Mouse (Mus musculus) intestine, postnatal 0 days (tissue): Measurements from ENCODE around the gene Pofut2. TPM values are rescaled to one million over a fixed set of nuclear protein-coding genes. Genes with fewer than 3 reads are reported as not detected.

ENCODE experiments used
- ATAC-seq: fragments of 200-750 bp; cut with Nextera tagmentation; 2 replicates; pipeline ENCODE4 v1.8.0; 2017; ENCODE audit warnings: mild to moderate bottlenecking, moderate TSS enrichment, moderate library complexity
- H3K27ac ChIP-seq: fragments of 300-500 bp; sonication (generic); 2 replicates; pipeline ENCODE4 v1.5.1; 2014; ENCODE audit warnings: mild to moderate bottlenecking, low read depth, low read length, moderate library complexity
- H3K27me3 ChIP-seq: fragments of 300-500 bp; sonication (generic); replicated peaks from 2 replicates; pipeline ENCODE4 v1.6.1; 2014; ENCODE audit warnings: low read length, mixed read lengths; ENCODE audit not compliant: control insufficient read depth, insufficient read depth
- H3K36me3 ChIP-seq: fragments of 300-500 bp; sonication (generic); 2 replicates; pipeline ENCODE4 v1.6.1; 2014; ENCODE audit warnings: mild to moderate bottlenecking, moderate library complexity; ENCODE audit not compliant: control insufficient read depth, insufficient read depth
- H3K4me1 ChIP-seq: fragments of 300-500 bp; sonication (generic); replicated peaks from 2 replicates; pipeline ENCODE4 v1.6.1; 2014; ENCODE audit warnings: antibody characterized with exemption, low read length, mixed read lengths; ENCODE audit not compliant: control insufficient read depth, insufficient read depth
- H3K4me2 ChIP-seq: fragments of 300-500 bp; sonication (generic); replicated peaks from 2 replicates; pipeline ENCODE4 v1.6.1; 2014; ENCODE audit warnings: low read depth, mild to moderate bottlenecking, moderate library complexity
- H3K4me3 ChIP-seq: fragments of 300-500 bp; sonication (generic); 2 replicates; pipeline ENCODE4 v1.5.1; 2014; ENCODE audit warnings: low read depth, low read length
- H3K9ac ChIP-seq: fragments of 300-500 bp; sonication (generic); 2 replicates; pipeline ENCODE4 v1.6.1; 2014; ENCODE audit warnings: mild to moderate bottlenecking, low read depth, low read length
- H3K9me3 ChIP-seq: fragments of 300-500 bp; sonication (generic); 2 replicates; pipeline ENCODE4 v1.6.1; 2016; ENCODE audit warnings: mixed run types; ENCODE audit not compliant: control insufficient read depth
- CTCF ChIP-seq: sonication (generic); IDR thresholded peaks from 2 replicates; pipeline ENCODE4 v1.5.1; 2016; ENCODE audit warnings: low read depth, mild to moderate bottlenecking, control low read depth, antibody characterized with exemption, moderate library complexity
- WGBS: fragments of 180-500 bp; shearing (Covaris S2); extraction: QIAGEN DNeasy Blood & Tissue Kit; methylation state at CpG from one replicate; pipeline ENCODE4 v1.1.7; 2014; 5-methylcytosine and 5-hydroxymethylcytosine counted together
- polyA plus RNA-seq: library from polyadenylated mRNA; unstranded; fragments of >200 nt; fragmentation: Nextera tagmentation; extraction: Ambion mirVana; gene quantifications from 2 replicates; pipeline ENCODE4 v1.2.1, GENCODE M21; 2015

The Pofut2 gene
- polyA plus RNA-seq, 1 experiment from 2014 or later = 40.4 TPM

- H3K27ac ChIP-seq = no peak overlapping the region
- H3K4me2 ChIP-seq = no peak overlapping the region; the same call in 1 of the 2 replicates
- no peak for TF ChIP-seq CTCF
- H3K4me1 ChIP-seq = no peaks in the 10 kb centered on the region
- H3K9ac ChIP-seq = no peak overlapping the region
- no peak overlapping the region for H3K4me3 ChIP-seq
- WGBS = 25% methylated on average over 5 of the region's 5 CpGs
- H3K9me3 ChIP-seq = no peaks in the 10 kb centered on the region
- ATAC-seq = no peak
- H3K27me3 ChIP-seq = no peaks in the 10 kb centered on the region
- H3K36me3 ChIP-seq = no peaks in the 10 kb centered on the region
These were observed 29.7 kb downstream of the Pofut2 start for GRCm38 (mm10) chr10:77288639-77289195.

- WGBS = 89% methylated on average over 8 of the region's 8 CpGs
- no peak overlapping the region for H3K4me2 ChIP-seq
- H3K27ac ChIP-seq = no peak overlapping the region
- H3K4me3 ChIP-seq = no peak overlapping the region
- no peaks in the 10 kb centered on the region for H3K9me3 ChIP-seq
- no peaks in the 10 kb centered on the region for H3K36me3 ChIP-seq
- no peaks in the 10 kb centered on the region for H3K4me1 ChIP-seq
- no peak for TF ChIP-seq CTCF
- H3K9ac ChIP-seq = no peak overlapping the region
- no peak for ATAC-seq
- no peaks in the 10 kb centered on the region for H3K27me3 ChIP-seq
These were observed 30.5 kb downstream of the Pofut2 start for GRCm38 (mm10) chr10:77289559-77289958.

GRCm38 (mm10) chr10:77290624-77291366, 31.8 kb downstream of the Pofut2 start:
- Histone ChIP-seq H3K4me1 (no peaks in the 10 kb centered on the region), H3K27ac (no peak overlapping the region), H3K4me2 (no peak overlapping the region), H3K27me3 (no peaks in the 10 kb centered on the region), H3K9me3 (no peaks in the 10 kb centered on the region), H3K9ac (no peak overlapping the region), H3K4me3 (no peak overlapping the region), H3K36me3 (no peaks in the 10 kb centered on the region)
- no peak for ATAC-seq
- TF ChIP-seq CTCF = no peak
- 78% methylated on average over 17 of the region's 17 CpGs for WGBS

DNA sequence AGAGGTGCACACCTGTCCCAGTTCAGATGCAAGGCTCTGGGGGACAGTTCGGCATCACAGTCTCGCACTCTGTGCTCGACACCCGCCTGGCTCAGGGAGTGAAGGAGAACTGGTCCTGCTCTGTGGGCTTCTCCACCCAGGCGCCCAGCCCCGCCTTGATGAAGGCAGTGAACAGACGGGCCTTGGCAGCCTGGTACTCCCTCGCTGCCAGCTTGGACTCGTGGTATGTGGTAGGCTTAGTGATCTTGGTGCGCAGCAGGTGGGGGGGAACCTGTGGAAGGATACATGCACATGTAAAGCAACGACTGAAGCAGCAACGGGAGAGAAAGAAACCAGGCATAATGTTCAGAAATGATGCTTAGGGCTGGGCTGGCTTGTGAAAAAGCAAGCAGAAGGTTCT, 35.7 kb downstream of the Pofut2 start:
- no peak overlapping the region for H3K27ac ChIP-seq
- no peak overlapping the region for H3K4me3 ChIP-seq
- H3K4me2 ChIP-seq = no peak overlapping the region
- no peaks in the 10 kb centered on the region for H3K4me1 ChIP-seq
- no peaks in the 10 kb centered on the region for H3K27me3 ChIP-seq
- no peak for TF ChIP-seq CTCF
- WGBS = 86% methylated on average over 12 of the region's 12 CpGs
- H3K9ac ChIP-seq = no peak overlapping the region
- no peaks in the 10 kb centered on the region for H3K36me3 ChIP-seq
- no peaks in the 10 kb centered on the region for H3K9me3 ChIP-seq
- no peak for ATAC-seq

- Histone ChIP-seq H3K4me3 (no peak overlapping the region), H3K4me2 (no peak overlapping the region), H3K4me1 (no peaks in the 10 kb centered on the region), H3K27ac (no peak overlapping the region), H3K36me3 (no peaks in the 10 kb centered on the region), H3K27me3 (no peaks in the 10 kb centered on the region), H3K9ac (no peak overlapping the region), H3K9me3 (no peaks in the 10 kb centered on the region)
- no peak for TF ChIP-seq CTCF
- ATAC-seq = no peak
- WGBS = 73% methylated on average over 8 of the region's 8 CpGs
These were observed 39.6 kb downstream of the Pofut2 start for GRCm38 (mm10) chr10:77298621-77299020.

GRCm38 (mm10) chr10:77299194-77299593, 40.2 kb downstream of the Pofut2 start:
- no peak overlapping the region for H3K9ac ChIP-seq
- H3K36me3 ChIP-seq = no peaks in the 10 kb centered on the region
- no peak overlapping the region for H3K4me2 ChIP-seq
- no peak for ATAC-seq
- H3K27ac ChIP-seq = no peak overlapping the region
- H3K4me3 ChIP-seq = no peak overlapping the region
- no peaks in the 10 kb centered on the region for H3K4me1 ChIP-seq
- 77% methylated on average over 2 of the region's 2 CpGs for WGBS
- H3K9me3 ChIP-seq = no peaks in the 10 kb centered on the region
- no peak for TF ChIP-seq CTCF
- H3K27me3 ChIP-seq = no peaks in the 10 kb centered on the region
